Mouse (Mus musculus): Measurements from ENCODE around the gene Fbn1. TPM values are rescaled to one million over a fixed set of nuclear protein-coding genes. Genes with fewer than 3 reads are reported as not detected.
A peak's percentile ranks its signal among the peaks of the same experiment; 100 is the strongest.

The Fbn1 gene
- polyA plus RNA-seq, 1 experiment from 2014 or later, result 32.5 TPM

GRCm38 (mm10) chr2:125276692-125277091 is 231.1 kb downstream of the Fbn1 start:
- no peaks in the 10 kb centered on the region for H3K36me3 ChIP-seq
- no peaks in the 10 kb centered on the region for H3K27me3 ChIP-seq
- H3K4me2 ChIP-seq, result no peak overlapping the region
- no peak overlapping the region for H3K9ac ChIP-seq
- no peak overlapping the region for H3K4me3 ChIP-seq
- 73% methylated on average over 5 of the region's 5 CpGs for WGBS
- no peak for ATAC-seq (ENCODE audit: borderline replicate concordance, extremely low read depth, low FRiP score, low TSS enrichment)
- no peak overlapping the region for H3K27ac ChIP-seq
- no peaks in the 10 kb centered on the region for H3K9me3 ChIP-seq
- H3K4me1 ChIP-seq, result peaks cover 14% of the 10 kb centered on the region; the same call in 1 of the 2 replicates

- Histone ChIP-seq H3K9me3 (no peaks in the 10 kb centered on the region), H3K27me3 (no peaks in the 10 kb centered on the region), H3K4me3 (no peak overlapping the region), H3K4me1 (peaks cover 14% of the 10 kb centered on the region; the same call in 1 of the 2 replicates), H3K36me3 (no peaks in the 10 kb centered on the region), H3K27ac (0 out of 2 replicates have a peak overlapping the region, but pooled peaks have one; percentile 6), H3K9ac (no peak overlapping the region), H3K4me2 (no peak overlapping the region)
- 55% methylated on average over 5 of the region's 5 CpGs for WGBS
- no peak for ATAC-seq (ENCODE audit: borderline replicate concordance, extremely low read depth, low FRiP score, low TSS enrichment)
These were observed 232.2 kb downstream of the Fbn1 start for GRCm38 (mm10) chr2:125275617-125276016.

GRCm38 (mm10) chr2:125268876-125269275 is 238.9 kb downstream of the Fbn1 start:
- WGBS, result 45% methylated on average over 1 of the region's 1 CpGs
- H3K4me3 ChIP-seq, result no peak overlapping the region

GRCm38 (mm10) chr2:125263753-125264152 is 244.0 kb downstream of the Fbn1 start:
- peak; percentile 80 for ATAC-seq (ENCODE audit: borderline replicate concordance, extremely low read depth, low FRiP score, low TSS enrichment)
- Histone ChIP-seq H3K27ac (peak overlapping the region; percentile 57), H3K4me2 (no peak overlapping the region)

More at GRCm38 (mm10) chr2:125268876-125269275, 238.9 kb downstream of the Fbn1 start:
- no peaks in the 10 kb centered on the region for H3K9me3 ChIP-seq
- H3K36me3 ChIP-seq, result no peaks in the 10 kb centered on the region
- H3K9ac ChIP-seq, result no peak overlapping the region
- no peak overlapping the region for H3K27ac ChIP-seq
- no peaks in the 10 kb centered on the region for H3K27me3 ChIP-seq
- H3K4me1 ChIP-seq, result peaks cover 4% of the 10 kb centered on the region; the same call in 1 of the 2 replicates
- ATAC-seq (ENCODE audit: borderline replicate concordance, extremely low read depth, low FRiP score, low TSS enrichment), result no peak
- H3K4me2 ChIP-seq, result no peak overlapping the region

DNA sequence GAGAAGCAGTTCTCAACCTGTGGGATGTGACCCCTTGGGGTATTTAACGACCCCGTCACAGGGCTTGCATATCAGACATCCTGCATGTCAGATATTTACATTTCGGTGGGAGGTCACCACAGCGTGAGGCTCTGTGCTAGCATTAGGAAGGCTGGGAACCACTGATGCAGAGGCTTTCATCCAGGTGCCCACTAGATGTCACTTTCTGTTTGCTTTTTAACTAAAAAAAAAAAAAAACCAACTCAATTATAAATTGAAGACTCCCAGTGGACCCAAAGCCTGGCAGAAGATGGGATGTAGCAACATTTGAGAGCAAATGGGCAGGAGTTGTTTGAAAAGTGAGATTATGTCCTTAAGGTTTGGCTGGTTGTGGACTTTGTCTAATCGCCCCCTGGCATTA is 244.7 kb downstream of the Fbn1 start:
- WGBS, result 11% methylated on average over 5 of the region's 5 CpGs
- no peak overlapping the region for H3K9ac ChIP-seq
- ATAC-seq (ENCODE audit: borderline replicate concordance, extremely low read depth, low FRiP score, low TSS enrichment), result no peak
- no peak overlapping the region for H3K4me3 ChIP-seq
- peaks cover 10% of the 10 kb centered on the region; the same call in 1 of the 2 replicates for H3K36me3 ChIP-seq
- H3K27ac ChIP-seq, result no peak overlapping the region
- no peak overlapping the region for H3K4me2 ChIP-seq
- no peaks in the 10 kb centered on the region for H3K27me3 ChIP-seq
- no peaks in the 10 kb centered on the region for H3K9me3 ChIP-seq
- H3K4me1 ChIP-seq, result peaks cover 4% of the 10 kb centered on the region; the same call in 1 of the 2 replicates

More at GRCm38 (mm10) chr2:125263753-125264152, 244.0 kb downstream of the Fbn1 start:
- Histone ChIP-seq H3K4me3 (no peak overlapping the region), H3K36me3 (peaks cover 7% of the 10 kb centered on the region; the same call in 1 of the 2 replicates), H3K27me3 (no peaks in the 10 kb centered on the region), H3K9ac (no peak overlapping the region), H3K4me1 (peaks cover 4% of the 10 kb centered on the region; the same call in 1 of the 2 replicates), H3K9me3 (no peaks in the 10 kb centered on the region)
- WGBS, result 9% methylated on average over 9 of the region's 9 CpGs

GRCm38 (mm10) chr2:125260326-125260725 is 247.5 kb downstream of the Fbn1 start:
- 81% methylated on average over 2 of the region's 2 CpGs for WGBS
- H3K4me2 ChIP-seq, result no peak overlapping the region
- H3K4me3 ChIP-seq, result no peak overlapping the region
- H3K36me3 ChIP-seq, result peaks cover 29% of the 10 kb centered on the region
- H3K27ac ChIP-seq, result no peak overlapping the region
- no peaks in the 10 kb centered on the region for H3K27me3 ChIP-seq
- H3K4me1 ChIP-seq, result peaks cover 4% of the 10 kb centered on the region; the same call in 1 of the 2 replicates
- H3K9ac ChIP-seq, result no peak overlapping the region
- ATAC-seq (ENCODE audit: borderline replicate concordance, extremely low read depth, low FRiP score, low TSS enrichment), result no peak
- no peaks in the 10 kb centered on the region for H3K9me3 ChIP-seq

DNA sequence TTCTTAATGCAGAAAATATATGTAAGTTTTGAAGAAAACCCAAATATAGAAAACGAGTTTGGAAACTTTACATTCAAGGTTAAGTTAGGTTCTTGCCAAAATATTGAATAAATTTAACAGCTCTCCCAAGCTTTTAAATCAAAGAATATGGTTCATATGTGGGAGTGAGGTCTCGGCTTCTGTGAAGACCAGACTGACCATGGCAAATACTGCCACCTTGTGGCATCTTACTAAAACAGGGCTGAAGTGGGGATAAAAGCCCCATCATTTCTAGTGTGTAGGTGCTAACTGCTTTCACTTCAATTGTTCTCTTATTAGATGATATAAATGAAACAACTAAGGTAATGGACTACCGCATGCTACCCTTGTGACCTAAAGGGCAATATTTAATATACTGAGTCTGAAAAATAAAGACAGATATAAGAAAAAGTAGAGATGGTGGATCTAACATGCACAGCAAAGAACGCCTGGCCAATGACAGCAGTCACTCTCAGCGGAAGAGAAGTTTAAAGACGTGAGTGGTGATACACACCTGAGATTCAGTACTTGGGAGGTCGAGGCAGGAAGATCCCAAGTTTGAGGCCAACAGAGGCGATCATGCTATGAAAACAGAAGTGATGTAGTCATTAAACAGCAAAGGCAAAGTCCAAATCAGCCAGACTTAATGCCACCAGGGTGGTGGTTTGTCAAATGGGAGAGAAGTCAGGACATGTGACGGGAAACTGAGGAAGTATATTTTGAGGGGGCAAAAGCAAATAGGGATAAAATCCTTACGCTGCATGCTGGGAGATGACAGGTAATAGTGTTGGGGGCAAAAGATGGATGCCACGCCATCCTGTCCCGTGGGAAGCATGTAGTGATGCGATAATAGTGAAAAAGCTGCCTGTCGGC is 248.3 kb downstream of the Fbn1 start:
- H3K36me3 ChIP-seq, result peaks cover 34% of the 10 kb centered on the region
- ATAC-seq (ENCODE audit: borderline replicate concordance, extremely low read depth, low FRiP score, low TSS enrichment), result no peak
- 81% methylated on average over 14 of the region's 14 CpGs for WGBS

GRCm38 (mm10) chr2:125255886-125256285 is 251.9 kb downstream of the Fbn1 start:
- Histone ChIP-seq H3K4me2 (no peak overlapping the region), H3K36me3 (peaks cover 67% of the 10 kb centered on the region), H3K27me3 (no peaks in the 10 kb centered on the region), H3K4me3 (no peak overlapping the region), H3K9me3 (peaks cover 5% of the 10 kb centered on the region; the same call in 1 of the 2 replicates), H3K4me1 (no peaks in the 10 kb centered on the region; the same call in 1 of the 2 replicates), H3K9ac (no peak overlapping the region), H3K27ac (no peak overlapping the region)
- no peak for ATAC-seq (ENCODE audit: borderline replicate concordance, extremely low read depth, low FRiP score, low TSS enrichment)
- WGBS, result 44% methylated on average over 3 of the region's 3 CpGs

More for the DNA sequence above, 248.3 kb downstream of the Fbn1 start:
- no peaks in the 10 kb centered on the region for H3K27me3 ChIP-seq
- H3K4me3 ChIP-seq, result no peak overlapping the region
- no peak overlapping the region for H3K4me2 ChIP-seq
- H3K9me3 ChIP-seq, result peaks cover under 1% of the 10 kb centered on the region; the same call in 1 of the 2 replicates
- no peak overlapping the region for H3K9ac ChIP-seq
- H3K4me1 ChIP-seq, result peaks cover 4% of the 10 kb centered on the region; the same call in 1 of the 2 replicates
- H3K27ac ChIP-seq, result no peak overlapping the region

DNA sequence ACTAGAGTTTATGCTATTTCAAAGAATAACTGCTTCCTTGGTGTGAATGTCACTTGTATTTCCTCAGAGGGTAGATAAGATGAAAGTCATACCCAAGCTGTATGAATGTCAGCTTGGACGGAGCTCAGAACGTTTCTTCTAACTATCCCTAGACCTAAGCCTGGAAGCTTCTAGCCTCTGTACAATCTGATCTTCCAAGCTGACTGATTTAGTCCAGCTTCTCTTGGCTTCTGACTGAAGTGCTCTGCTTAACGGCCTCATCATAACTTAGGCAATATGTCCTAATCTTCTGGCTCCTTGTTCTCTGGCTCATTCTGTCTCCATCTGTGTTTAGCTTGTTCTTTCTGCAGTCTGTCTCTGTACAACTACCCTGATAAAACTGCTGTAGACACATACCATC is 253.2 kb downstream of the Fbn1 start:
- Histone ChIP-seq H3K27me3 (no peaks in the 10 kb centered on the region), H3K9me3 (peaks cover 5% of the 10 kb centered on the region; the same call in 1 of the 2 replicates), H3K9ac (no peak overlapping the region), H3K4me1 (peaks cover 7% of the 10 kb centered on the region), H3K4me2 (no peak overlapping the region), H3K4me3 (no peak overlapping the region), H3K27ac (no peak overlapping the region), H3K36me3 (peaks cover 73% of the 10 kb centered on the region)
- no peak for ATAC-seq (ENCODE audit: borderline replicate concordance, extremely low read depth, low FRiP score, low TSS enrichment)
- WGBS, result 80% methylated on average over 3 of the region's 3 CpGs

DNA sequence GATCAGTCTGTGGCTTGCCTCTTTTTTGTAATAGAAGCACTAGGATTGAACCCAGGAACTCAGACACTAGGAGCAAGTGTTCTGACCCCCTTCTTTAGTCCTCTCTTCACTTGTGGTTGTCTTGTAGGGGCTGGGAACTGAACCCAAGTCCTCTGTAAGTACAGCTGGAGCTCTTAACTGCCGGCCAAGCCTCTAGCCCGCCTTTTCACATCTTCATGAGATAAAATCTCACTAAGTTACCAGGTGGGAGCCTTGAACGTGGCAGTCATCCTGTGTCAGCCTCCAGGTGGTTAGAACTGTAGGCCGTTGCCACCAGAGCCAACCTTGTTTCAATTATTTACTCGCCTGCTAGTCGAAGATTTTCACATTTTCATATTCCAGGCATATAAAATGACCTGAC is 254.1 kb downstream of the Fbn1 start:
- WGBS, result 96% methylated on average over 6 of the region's 6 CpGs
- ATAC-seq (ENCODE audit: borderline replicate concordance, extremely low read depth, low FRiP score, low TSS enrichment), result no peak
- peaks cover 15% of the 10 kb centered on the region for H3K4me1 ChIP-seq

DNA sequence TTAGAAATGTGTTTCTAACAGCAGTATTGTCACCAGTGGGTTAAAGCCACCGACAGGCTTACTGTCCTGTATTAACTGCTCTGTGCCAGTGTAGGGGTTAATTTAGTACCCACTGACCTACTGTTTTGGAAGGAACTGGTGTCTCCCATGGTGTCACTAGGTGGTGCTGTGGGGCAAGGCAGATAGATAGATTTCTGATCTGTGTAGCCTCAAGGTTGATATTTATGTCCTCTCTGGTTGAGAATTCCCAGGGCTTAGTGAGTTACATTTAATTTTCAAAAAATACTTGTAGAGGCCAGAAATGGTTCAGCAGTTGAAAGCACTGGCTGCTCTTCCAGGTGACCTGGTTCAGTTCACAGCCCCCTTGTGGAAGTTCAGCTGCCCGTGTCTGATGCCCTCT is 255.5 kb downstream of the Fbn1 start:
- no peak for ATAC-seq (ENCODE audit: borderline replicate concordance, extremely low read depth, low FRiP score, low TSS enrichment)
- Histone ChIP-seq H3K4me3 (no peak overlapping the region), H3K4me2 (no peak overlapping the region), H3K9ac (no peak overlapping the region), H3K36me3 (peaks cover 58% of the 10 kb centered on the region), H3K27me3 (no peaks in the 10 kb centered on the region), H3K9me3 (peaks cover 5% of the 10 kb centered on the region; the same call in 1 of the 2 replicates), H3K27ac (no peak overlapping the region), H3K4me1 (peaks cover 20% of the 10 kb centered on the region)
- WGBS, result 45% methylated on average over 2 of the region's 2 CpGs

More for the DNA sequence above, 254.1 kb downstream of the Fbn1 start:
- H3K27me3 ChIP-seq, result no peaks in the 10 kb centered on the region
- no peak overlapping the region for H3K9ac ChIP-seq
- H3K27ac ChIP-seq, result no peak overlapping the region
- peaks cover 69% of the 10 kb centered on the region for H3K36me3 ChIP-seq
- no peak overlapping the region for H3K4me2 ChIP-seq
- peaks cover 5% of the 10 kb centered on the region; the same call in 1 of the 2 replicates for H3K9me3 ChIP-seq
- no peak overlapping the region for H3K4me3 ChIP-seq

GRCm38 (mm10) chr2:125251781-125252180 is 256.0 kb downstream of the Fbn1 start:
- WGBS, result 81% methylated on average over 4 of the region's 4 CpGs

More at GRCm38 (mm10) chr2:125251781-125252180, 256.0 kb downstream of the Fbn1 start:
- Histone ChIP-seq H3K4me2 (no peak overlapping the region), H3K27ac (no peak overlapping the region), H3K4me1 (peaks cover 20% of the 10 kb centered on the region), H3K9ac (no peak overlapping the region), H3K9me3 (peaks cover 5% of the 10 kb centered on the region; the same call in 1 of the 2 replicates), H3K36me3 (peaks cover 53% of the 10 kb centered on the region), H3K27me3 (no peaks in the 10 kb centered on the region), H3K4me3 (no peak overlapping the region)
- no peak for ATAC-seq (ENCODE audit: borderline replicate concordance, extremely low read depth, low FRiP score, low TSS enrichment)

Measured in lung, embryonic 15.5 days (tissue).